Mouse (Mus musculus): ENCODE data around the gene Flrt2.

The Flrt2 gene

GRCm38 (mm10) chr12:95737571-95737970, 45.5 kb downstream of the Flrt2 start:
- DNase-seq (ENCODE audit: low spot score in 2 of 2) = no peak

- no peak for DNase-seq (ENCODE audit: low spot score in 2 of 2)
Measured at GRCm38 (mm10) chr12:95738031-95738430, 46.0 kb downstream of the Flrt2 start.

GRCm38 (mm10) chr12:95738491-95739135, 46.6 kb downstream of the Flrt2 start:
- no peak for DNase-seq (ENCODE audit: low spot score in 2 of 2)

- DNase-seq (ENCODE audit: low spot score in 2 of 2) = no peak
Measured at GRCm38 (mm10) chr12:95739739-95740138, 47.7 kb downstream of the Flrt2 start.

- DNase-seq (ENCODE audit: low spot score in 2 of 2) = no peak
Measured at GRCm38 (mm10) chr12:95741296-95741695, 49.3 kb downstream of the Flrt2 start.

GRCm38 (mm10) chr12:95744307-95744706, 52.3 kb downstream of the Flrt2 start:
- DNase-seq (ENCODE audit: low spot score in 2 of 2) = no peak

GRCm38 (mm10) chr12:95746856-95747579, 55.0 kb downstream of the Flrt2 start:
- no peak for DNase-seq (ENCODE audit: low spot score in 2 of 2)

GRCm38 (mm10) chr12:95748760-95749159, 56.7 kb downstream of the Flrt2 start:
- DNase-seq (ENCODE audit: low spot score in 2 of 2) = no peak

GRCm38 (mm10) chr12:95749248-95749647, 57.2 kb downstream of the Flrt2 start:
- DNase-seq (ENCODE audit: low spot score in 2 of 2) = no peak

- no peak for DNase-seq (ENCODE audit: low spot score in 2 of 2)
Measured at GRCm38 (mm10) chr12:95759212-95759746, 67.3 kb downstream of the Flrt2 start.

- no peak for DNase-seq (ENCODE audit: low spot score in 2 of 2)
Measured at GRCm38 (mm10) chr12:95765255-95765654, 73.2 kb downstream of the Flrt2 start.

- no peak for DNase-seq (ENCODE audit: low spot score in 2 of 2)
Measured at GRCm38 (mm10) chr12:95769041-95769440, 77.0 kb downstream of the Flrt2 start.

- no peak for DNase-seq (ENCODE audit: low spot score in 2 of 2)
Measured at GRCm38 (mm10) chr12:95770251-95770650, 78.2 kb downstream of the Flrt2 start.

GRCm38 (mm10) chr12:95790146-95790545, 98.1 kb downstream of the Flrt2 start:
- DNase-seq (ENCODE audit: low spot score in 2 of 2) = no peak

GRCm38 (mm10) chr12:95816660-95817059, 124.6 kb downstream of the Flrt2 start:
- DNase-seq (ENCODE audit: low spot score in 2 of 2) = no peak

Measured in natural killer cell, adult 2 months (primary cell).